Mouse (Mus musculus) embryonic stem cell, embryonic (primary cell): ENCODE results near the gene Pxdc1.

Experiments used
- CTCF ChIA-PET, 4 experiments: fragments of 300-600 bp in 2 of 4; fragments of 350-600 bp in 2 of 4; sonication (Branson Sonifier 250); formaldehyde crosslinking; loops; one replicate each; lab custom pipeline; 2022; ENCODE audit warnings: inconsistent platforms in 2 of 4; lab: Charles Lee
- POLR2A ChIA-PET, 4 experiments: fragments of 300-600 bp in 2 of 4; fragments of 350-600 bp in 2 of 4; sonication (Branson Sonifier 250); formaldehyde crosslinking; loops; one replicate each; lab custom pipeline; 2022; ENCODE audit warnings: antibody characterized with exemption in 4 of 4, inconsistent platforms in 1 of 4; lab: Charles Lee

Gene Pxdc1

GRCm38 (mm10) chr13:34653391-34653790, at the start of gene Pxdc1:
Gene Pxdc1 (minus strand): TSS chr13:34653486.
- CTCF ChIA-PET = interaction anchor here in 2 of 4 experiments (0.9 to 1.2 kb wide), 4 partner anchors 211 to 466 kb away, joined by 3 read pairs; no protein-coding TSS in a partner anchor

DNA sequence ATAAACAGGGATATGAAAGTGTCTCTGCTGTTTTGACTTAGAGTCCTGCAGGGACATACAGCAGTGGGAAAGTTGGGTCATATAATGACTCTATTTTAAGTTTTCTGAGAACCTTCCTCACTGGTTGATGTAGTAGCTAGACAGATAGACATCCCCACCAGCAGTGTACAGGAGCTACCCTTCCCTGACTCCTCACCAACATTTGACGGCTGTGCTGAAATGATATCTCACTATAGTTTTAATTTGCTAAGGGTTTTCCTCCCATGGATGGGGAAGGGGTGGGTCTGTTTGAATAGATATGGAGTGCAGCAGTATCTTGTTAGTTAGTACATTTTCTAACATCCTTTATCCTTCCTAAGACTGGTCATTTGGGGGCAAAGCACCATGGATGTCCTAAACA, 47.3 kb upstream of the Pxdc1 start:
- ChIA-PET POLR2A (no interaction called here), CTCF (no interaction called here)

More at GRCm38 (mm10) chr13:34653391-34653790, at the start of gene Pxdc1:
- POLR2A ChIA-PET = interaction anchor here in 3 of 4 experiments (0.6 to 2.7 kb wide), 6 partner anchors 8 to 899 kb away, joined by 3 to 14 read pairs (median 4); partner anchors contain the start of gene Prpf4b (in 1 of the 3)

DNA sequence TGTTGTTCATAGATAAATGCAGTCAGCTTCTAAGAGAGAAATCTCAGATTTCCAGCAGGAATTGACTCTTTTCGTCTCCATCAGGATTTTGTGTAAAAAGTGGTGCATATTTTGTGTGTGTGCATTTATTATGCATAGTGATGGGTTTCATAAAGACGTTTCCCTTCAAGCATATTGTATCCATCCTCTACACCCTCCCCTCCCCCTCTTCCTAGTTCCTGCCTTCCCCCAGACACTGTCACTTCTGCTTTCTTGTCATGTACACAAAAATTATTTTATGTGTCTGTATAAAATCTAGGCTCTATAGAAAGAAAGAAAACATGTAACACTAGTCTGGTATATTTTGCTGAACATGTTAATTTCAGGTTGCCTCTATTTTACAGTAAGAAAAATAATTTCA, 46.8 kb upstream of the Pxdc1 start:
- CTCF ChIA-PET = interaction anchor here in 1 of 4 experiments (0.6 kb wide), 1 partner anchor 45 kb away, joined by 8 read pairs; no protein-coding TSS in a partner anchor
- POLR2A ChIA-PET = interaction anchor here in 1 of 4 experiments (0.5 kb wide), 1 partner anchor 1178 kb away, joined by 4 read pairs; no protein-coding TSS in a partner anchor

- ChIA-PET CTCF (no interaction called here), POLR2A (no interaction called here)
Observed at GRCm38 (mm10) chr13:34696734-34697332, 43.5 kb upstream of the Pxdc1 start.

- ChIA-PET CTCF (no interaction called here), POLR2A (no interaction called here)
Observed at GRCm38 (mm10) chr13:34693111-34693510, 39.8 kb upstream of the Pxdc1 start.

DNA sequence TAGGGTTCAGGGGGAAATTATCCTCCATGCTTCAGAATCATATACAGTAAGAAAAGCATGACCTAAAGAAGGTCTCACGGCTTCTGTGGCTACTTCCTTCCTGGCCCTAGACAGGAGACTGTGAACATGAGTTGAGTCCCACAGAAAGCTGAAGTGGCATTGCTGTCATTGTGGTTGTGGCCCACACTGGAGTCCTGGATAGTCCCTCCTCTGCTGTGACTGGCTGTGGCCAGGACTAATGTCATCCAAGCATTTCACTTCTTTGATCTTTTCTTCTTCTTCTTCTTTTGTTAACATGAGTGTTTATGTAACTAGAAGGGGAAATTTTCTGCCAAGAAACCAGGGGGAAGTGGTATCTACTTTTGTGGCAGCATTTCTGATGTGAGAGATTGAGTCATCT, 37.8 kb upstream of the Pxdc1 start:
- ChIA-PET CTCF (no interaction called here), POLR2A (no interaction called here)

DNA sequence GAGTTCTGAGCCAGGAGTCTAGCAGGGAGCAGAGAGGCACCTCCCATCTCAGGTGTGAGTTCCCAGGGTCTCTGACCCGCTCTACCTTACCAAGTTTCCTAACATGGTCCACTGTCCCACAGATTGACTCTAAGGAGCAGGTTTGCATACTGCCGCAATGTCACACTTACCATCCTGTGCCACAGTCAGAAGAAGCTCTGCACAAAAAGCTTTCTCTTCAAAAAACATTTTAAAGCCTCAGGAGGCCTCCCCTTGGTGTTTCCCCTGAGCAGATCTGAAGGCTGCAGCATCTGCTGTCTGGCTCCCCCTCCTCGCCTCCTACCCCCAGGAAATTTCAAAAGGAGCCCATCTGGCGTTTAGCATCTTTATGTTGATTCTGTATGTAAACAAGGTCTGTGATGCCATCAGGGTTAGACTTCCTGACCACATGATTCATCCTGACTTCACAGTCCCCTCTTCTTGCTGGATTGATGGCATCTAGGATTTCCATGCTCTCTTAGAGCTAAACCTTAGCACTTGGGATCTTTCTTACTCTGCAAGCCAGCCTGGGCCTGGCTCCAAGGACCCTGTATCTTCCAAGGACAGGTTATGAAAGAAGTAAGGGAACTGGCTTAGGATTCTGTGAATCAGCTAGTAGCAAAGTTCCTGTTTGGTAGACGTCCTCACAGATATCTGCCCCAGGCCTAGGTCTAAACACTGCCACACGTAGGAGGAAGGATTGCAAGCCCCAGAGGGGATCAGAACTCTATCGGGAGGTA, 31.9 kb upstream of the Pxdc1 start:
- ChIA-PET POLR2A (interaction anchor here in 1 of 4 experiments (1.5 kb wide), 1 partner anchor 189 kb away, joined by 3 read pairs; no protein-coding TSS in a partner anchor), CTCF (no interaction called here)

- ChIA-PET CTCF (interaction anchor here (0.6 kb wide), 5 partner anchors 14 to 339 kb away, joined by 3 to 9 read pairs (median 4); partner anchors contain the start of gene Slc22a23 (in 1 of the 4)), POLR2A (interaction anchor here in 2 of 4 experiments (0.6 to 1.5 kb wide), 3 partner anchors 85 to 190 kb away, joined by 3 to 4 read pairs (median 3); no protein-coding TSS in a partner anchor)
Observed at GRCm38 (mm10) chr13:34683762-34684488, 30.6 kb upstream of the Pxdc1 start.

DNA sequence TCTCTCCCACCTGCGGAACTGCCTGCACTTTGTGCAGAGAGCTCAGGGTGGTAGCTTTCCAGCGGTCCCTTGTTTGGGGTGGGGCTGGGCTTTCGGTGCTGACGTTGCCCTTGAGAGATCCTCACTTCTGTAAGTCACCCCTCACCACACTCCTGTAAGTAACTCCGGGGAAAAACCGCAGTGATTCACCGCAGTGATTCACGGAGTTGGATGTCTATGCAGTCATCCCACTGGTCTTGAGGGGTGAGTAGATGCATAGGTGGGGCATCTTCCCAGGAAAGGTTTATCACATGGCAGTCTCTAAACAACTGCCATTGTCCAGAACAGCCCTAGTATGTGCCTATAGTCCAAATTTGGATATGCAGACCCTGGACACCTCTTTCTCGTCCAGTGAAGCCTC, 30.0 kb upstream of the Pxdc1 start:
- ChIA-PET POLR2A (interaction anchor here in 2 of 4 experiments (0.6 to 1.0 kb wide), 2 partner anchors 86 to 191 kb away, joined by 3 to 4 read pairs; no protein-coding TSS in a partner anchor), CTCF (no interaction called here)

- CTCF ChIA-PET = interaction anchor here in 2 of 4 experiments (0.6 to 1.0 kb wide), 2 partner anchors 10 to 36 kb away, joined by 3 to 4 read pairs; no protein-coding TSS in a partner anchor
Observed at GRCm38 (mm10) chr13:34676507-34676906, 23.2 kb upstream of the Pxdc1 start.

DNA sequence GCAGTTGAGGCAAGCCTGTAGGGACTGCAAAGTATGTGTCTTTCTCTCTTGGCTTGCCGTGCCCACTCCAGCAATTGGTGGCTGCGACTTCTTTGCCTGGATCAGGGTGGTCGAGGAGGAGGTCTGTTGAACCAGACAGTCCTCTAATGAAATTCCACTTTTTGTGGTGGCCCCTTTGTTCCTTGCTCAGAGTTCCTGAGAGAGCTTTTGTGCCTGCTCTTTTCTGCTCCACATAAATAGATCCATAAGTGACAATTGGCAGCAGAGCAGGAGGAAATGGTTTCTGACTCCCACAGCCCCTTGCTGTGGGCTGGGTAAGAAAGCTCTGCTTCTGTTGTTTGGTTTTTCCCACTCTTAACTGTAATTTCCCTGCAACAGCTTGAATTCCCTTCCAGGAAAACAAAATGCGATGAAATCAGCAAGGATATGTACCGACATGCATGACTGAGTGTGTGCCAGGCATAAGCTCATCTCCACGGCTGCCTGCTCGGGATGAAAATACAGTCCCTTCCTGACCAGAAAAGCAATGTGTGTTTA, 22.6 kb upstream of the Pxdc1 start:
- POLR2A ChIA-PET = no interaction called here
- CTCF ChIA-PET = interaction anchor here in 2 of 4 experiments (0.6 to 1.0 kb wide), 2 partner anchors 10 to 35 kb away, joined by 3 to 4 read pairs; no protein-coding TSS in a partner anchor

More at GRCm38 (mm10) chr13:34676507-34676906, 23.2 kb upstream of the Pxdc1 start:
- POLR2A ChIA-PET = no interaction called here

- CTCF ChIA-PET = no interaction called here
- POLR2A ChIA-PET = no interaction called here
Observed at GRCm38 (mm10) chr13:34673354-34673753, 20.1 kb upstream of the Pxdc1 start.

- ChIA-PET POLR2A (interaction anchor here in 1 of 4 experiments (0.6 kb wide), 1 partner anchor 139 kb away, joined by 3 read pairs; no protein-coding TSS in a partner anchor), CTCF (interaction anchor here in 2 of 4 experiments (0.6 to 0.7 kb wide), 3 partner anchors 14 to 613 kb away, joined by 3 to 9 read pairs (median 4); no protein-coding TSS in a partner anchor)
Observed at GRCm38 (mm10) chr13:34669919-34670865, 16.9 kb upstream of the Pxdc1 start.

DNA sequence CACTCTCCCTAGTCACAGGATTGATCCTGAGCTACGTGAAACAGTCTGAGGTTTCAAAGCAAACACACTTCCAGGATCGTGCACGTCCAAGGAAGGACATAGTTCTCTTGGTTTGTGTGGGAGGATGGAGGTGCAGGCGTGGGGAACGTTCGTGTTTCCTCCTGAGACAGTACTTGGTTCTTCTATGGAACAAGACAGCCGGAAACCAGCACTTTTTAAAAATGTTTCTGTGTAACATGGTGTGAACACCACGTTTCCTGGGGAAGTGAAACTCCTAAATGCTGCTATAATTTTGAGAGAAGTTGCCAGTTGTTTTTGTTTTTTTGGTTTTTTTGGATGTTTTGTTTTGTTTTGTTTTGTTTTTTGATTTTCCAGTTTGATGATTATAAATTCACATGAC, 13.9 kb upstream of the Pxdc1 start:
- ChIA-PET CTCF (no interaction called here), POLR2A (no interaction called here)

- CTCF ChIA-PET = no interaction called here
- POLR2A ChIA-PET = interaction anchor here in 1 of 4 experiments (0.6 kb wide), 1 partner anchor 209 kb away, joined by 3 read pairs; no protein-coding TSS in a partner anchor
Observed at GRCm38 (mm10) chr13:34665074-34665473, 11.8 kb upstream of the Pxdc1 start.

- POLR2A ChIA-PET = no interaction called here
Observed at GRCm38 (mm10) chr13:34663762-34664161, 10.5 kb upstream of the Pxdc1 start.

DNA sequence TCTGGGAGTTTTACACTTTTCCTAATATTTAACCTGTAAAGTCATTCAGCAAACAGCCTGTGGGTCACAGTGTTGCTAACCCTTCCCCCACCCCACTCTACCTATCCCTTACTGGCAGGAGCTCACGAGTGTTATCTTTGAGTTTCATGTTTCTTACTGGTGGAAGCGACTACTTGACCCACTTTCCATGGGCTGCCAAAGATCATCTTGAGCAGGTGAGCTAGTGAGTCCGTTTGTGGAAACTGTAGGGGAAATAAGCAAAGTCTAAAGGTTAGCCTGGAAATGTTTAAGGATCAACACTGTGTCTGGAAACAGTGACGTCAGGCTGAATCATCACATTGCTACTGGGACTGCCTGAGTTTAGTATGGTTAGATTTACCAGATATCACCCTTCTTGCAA, 6.2 kb upstream of the Pxdc1 start:
- CTCF ChIA-PET = interaction anchor here in 1 of 4 experiments (0.9 kb wide), 1 partner anchor 11 kb away, joined by 4 read pairs; no protein-coding TSS in a partner anchor

More at GRCm38 (mm10) chr13:34663762-34664161, 10.5 kb upstream of the Pxdc1 start:
- CTCF ChIA-PET = interaction anchor here in 1 of 4 experiments (0.6 kb wide), 1 partner anchor 421 kb away, joined by 3 read pairs; no protein-coding TSS in a partner anchor

More for the DNA sequence above, 6.2 kb upstream of the Pxdc1 start:
- POLR2A ChIA-PET = no interaction called here
